Mouse (Mus musculus) CH12.LX (cell line): ENCODE results near the gene Gm49396. TPM values are rescaled to one million over a fixed set of nuclear protein-coding genes. Genes with fewer than 3 reads are reported as not detected.

Experiments used
- DNase-seq: peaks from one replicate; pipeline ENCODE4 v3.0.0-alpha.2; 2013; ENCODE audit errors: extremely low read depth
- H3K27ac ChIP-seq: 2 replicates; pipeline ENCODE4 v1.5.1; 2012; ENCODE audit warnings: low read depth, mild to moderate bottlenecking, control low read depth, moderate library complexity; ENCODE audit not compliant: insufficient read depth
- H3K27me3 ChIP-seq: replicated peaks from 2 replicates; pipeline ENCODE3; 2012; ENCODE audit warnings: inconsistent platforms
- H3K36me3 ChIP-seq, 2 experiments: replicated peaks in 1 of 2; 2 replicates each; pipeline versions ENCODE3 to v1.6.1; 2012; ENCODE audit warnings: inconsistent platforms in 1 of 2, low read length in 1 of 2, mild to moderate bottlenecking in 1 of 2, mixed read lengths in 1 of 2, moderate library complexity in 1 of 2; ENCODE audit not compliant: control insufficient read depth in 1 of 2, insufficient read depth in 1 of 2
- H3K4me1 ChIP-seq, 2 experiments: 2 replicates each; pipeline ENCODE4 v1.6.1; 2012; ENCODE audit warnings: inconsistent platforms in 1 of 2, moderate library complexity in 1 of 2; ENCODE audit not compliant: insufficient read depth in 2 of 2, control insufficient read depth in 1 of 2
- H3K4me2 ChIP-seq: 2 replicates; pipeline ENCODE4 v1.6.1; 2012; ENCODE audit warnings: low read depth, mild to moderate bottlenecking, control low read depth; ENCODE audit not compliant: poor library complexity, insufficient read depth, severe bottlenecking
- H3K4me3 ChIP-seq, 3 experiments: fragments of 150-350 bp in 1 of 3; sonication (generic) in 1 of 3; replicated peaks in 1 of 3; 2 replicates each; pipeline versions ENCODE3 to v1.5.1; 2011 to 2012; ENCODE audit warnings: low read depth in 2 of 3, low read length in 2 of 3, mild to moderate bottlenecking in 2 of 3, moderate library complexity in 2 of 3, control low read depth in 1 of 3, improper control_type of control experiment in 1 of 3, inconsistent platforms in 1 of 3, mixed read lengths in 1 of 3; ENCODE audit not compliant: poor library complexity in 1 of 3
- H3K79me2 ChIP-seq: replicated peaks from 2 replicates; pipeline ENCODE4 v1.6.1; 2012; ENCODE audit warnings: mild to moderate bottlenecking, moderate library complexity; ENCODE audit not compliant: control insufficient read depth, poor library complexity, insufficient read depth, severe bottlenecking; ENCODE audit errors: extremely low read depth
- H3K9ac ChIP-seq: 2 replicates; pipeline ENCODE4 v1.6.1; 2012; ENCODE audit warnings: low read depth, mild to moderate bottlenecking, control low read depth, moderate library complexity; ENCODE audit not compliant: insufficient read depth
- H3K9me3 ChIP-seq: replicated peaks from 2 replicates; pipeline ENCODE3; 2012; ENCODE audit warnings: low read length, inconsistent platforms, mixed read lengths
- BHLHE40 ChIP-seq: IDR thresholded peaks from 2 replicates; pipeline ENCODE4 v1.6.1; 2011; ENCODE audit warnings: mild to moderate bottlenecking, low read depth, low read length, improper control_type of control experiment
- CHD2 ChIP-seq: IDR thresholded peaks from 2 replicates; pipeline ENCODE4 v1.6.1; 2011; ENCODE audit warnings: low read length, improper control_type of control experiment
- CTCF ChIP-seq, 2 experiments: IDR thresholded peaks in 1 of 2; conservative IDR thresholded peaks in 1 of 2; 2 replicates each; pipeline ENCODE4 v1.5.1; 2011 to 2012; ENCODE audit warnings: low read depth in 2 of 2, low read length in 2 of 2, improper control_type of control experiment in 1 of 2, inconsistent platforms in 1 of 2, mild to moderate bottlenecking in 1 of 2, moderate library complexity in 1 of 2
- E2F4 ChIP-seq: IDR thresholded peaks from 2 replicates; pipeline ENCODE4 v1.6.1; 2011; ENCODE audit warnings: low read depth, low read length, improper control_type of control experiment; ENCODE audit not compliant: insufficient replicate concordance
- EP300 ChIP-seq: IDR thresholded peaks from 2 replicates; pipeline ENCODE4 v1.6.1; 2011; ENCODE audit warnings: low read length, improper control_type of control experiment
- ETS1 ChIP-seq: conservative IDR thresholded peaks from 2 replicates; pipeline ENCODE4 v1.6.1; 2012; ENCODE audit warnings: low read depth, mild to moderate bottlenecking, inconsistent platforms, low read length, improper control_type of control experiment, moderate library complexity
- HCFC1 ChIP-seq: IDR thresholded peaks from 2 replicates; pipeline ENCODE4 v1.6.1; 2012; ENCODE audit warnings: low read depth, mild to moderate bottlenecking, inconsistent platforms, low read length, improper control_type of control experiment
- JUN ChIP-seq: IDR thresholded peaks from 2 replicates; pipeline ENCODE4 v1.6.1; 2011; ENCODE audit warnings: low read depth, mild to moderate bottlenecking, low read length, improper control_type of control experiment, moderate library complexity; ENCODE audit not compliant: insufficient read depth
- KAT2A ChIP-seq: IDR thresholded peaks from 2 replicates; pipeline ENCODE4 v1.6.1; 2012; ENCODE audit warnings: low read length, improper control_type of control experiment, inconsistent platforms; ENCODE audit not compliant: insufficient replicate concordance
- MAFK ChIP-seq: IDR thresholded peaks from 2 replicates; pipeline ENCODE4 v1.6.1; 2011; ENCODE audit warnings: low read length, improper control_type of control experiment; ENCODE audit not compliant: insufficient replicate concordance
- MAX ChIP-seq: IDR thresholded peaks from 2 replicates; pipeline ENCODE4 v1.6.1; 2011; ENCODE audit warnings: low read length, improper control_type of control experiment
- MAZ ChIP-seq: IDR thresholded peaks from 2 replicates; pipeline ENCODE4 v1.6.1; 2012; ENCODE audit warnings: low read depth, mild to moderate bottlenecking, inconsistent platforms, low read length, improper control_type of control experiment, moderate library complexity
- MEF2A ChIP-seq: IDR thresholded peaks from 2 replicates; pipeline ENCODE4 v1.6.1; 2014; ENCODE audit warnings: low read depth, mild to moderate bottlenecking, inconsistent platforms, low read length, improper control_type of control experiment, borderline replicate concordance
- MXI1 ChIP-seq: IDR thresholded peaks from 2 replicates; pipeline ENCODE4 v1.6.1; 2011; ENCODE audit warnings: mild to moderate bottlenecking, low read depth, low read length, improper control_type of control experiment
- MYC ChIP-seq: IDR thresholded peaks from 2 replicates; pipeline ENCODE4 v1.6.1; 2011; ENCODE audit warnings: low read depth, mild to moderate bottlenecking, improper control_type of control experiment, low read length
- NELFE ChIP-seq: IDR thresholded peaks from 2 replicates; pipeline ENCODE4 v1.6.1; 2011; ENCODE audit warnings: low read depth, low read length, improper control_type of control experiment
- PAX5 ChIP-seq: IDR thresholded peaks from 2 replicates; pipeline ENCODE4 v1.6.1; 2012; ENCODE audit warnings: low read length, inconsistent platforms, mixed read lengths
- POLR2A ChIP-seq: IDR thresholded peaks from 2 replicates; pipeline ENCODE4 v1.6.1; 2011; ENCODE audit warnings: low read depth, mild to moderate bottlenecking, improper control_type of control experiment, low read length
- SIN3A ChIP-seq: IDR thresholded peaks from 2 replicates; pipeline ENCODE4 v1.6.1; 2012; ENCODE audit warnings: low read length, improper control_type of control experiment, inconsistent platforms
- SMC3 ChIP-seq: IDR thresholded peaks from 2 replicates; pipeline ENCODE4 v1.6.1; 2011; ENCODE audit warnings: low read depth, low read length, improper control_type of control experiment
- USF2 ChIP-seq: conservative IDR thresholded peaks from 2 replicates; pipeline ENCODE4 v1.6.1; 2011; ENCODE audit warnings: low read depth, low read length, improper control_type of control experiment
- ZMIZ1 ChIP-seq: IDR thresholded peaks from 2 replicates; pipeline ENCODE4 v1.6.1; 2012; ENCODE audit warnings: low read depth, mild to moderate bottlenecking, inconsistent platforms, low read length, improper control_type of control experiment
- dilution Hi-C: fragments of 300-500 bp; cut with MboI; formaldehyde crosslinking; loops from 2 replicates; pipeline ENCODE4 v1.14.3; 2020; ENCODE audit warnings: low sequenced_read_pairs; ENCODE audit not compliant: extremely low pct_unique_long_range_greater_than_20kb, extremely low pct_ligation_motif_present
- in situ Hi-C: fragments of 300-500 bp; cut with MboI; formaldehyde crosslinking; loops from 3 replicates; pipeline ENCODE4 v1.14.3; 2019; ENCODE audit warnings: low sequenced_read_pairs, low pct_ligation_motif_present, low pct_unique_long_range_greater_than_20kb, mixed read lengths
- polyA plus RNA-seq: library from polyadenylated mRNA; unstranded; fragments of >175 nt; gene quantifications from 2 replicates; pipeline ENCODE4 v1.2.1, GENCODE M21; 2012; ENCODE audit warnings: low read depth; ENCODE audit not compliant: insufficient read length
- total RNA-seq, 2 experiments: library from RNA; depleted of rRNA; stranded (reverse); fragments of 300-350 nt in 1 of 2; fragments of >200 nt in 1 of 2; gene quantifications; 2 replicates each; pipeline ENCODE4 v1.2.3; 2012 to 2014

Gm49396 gene
- total and polyA plus RNA-seq, 3 experiments = 1.9 to 3.3 (median 2.7) TPM

DNA sequence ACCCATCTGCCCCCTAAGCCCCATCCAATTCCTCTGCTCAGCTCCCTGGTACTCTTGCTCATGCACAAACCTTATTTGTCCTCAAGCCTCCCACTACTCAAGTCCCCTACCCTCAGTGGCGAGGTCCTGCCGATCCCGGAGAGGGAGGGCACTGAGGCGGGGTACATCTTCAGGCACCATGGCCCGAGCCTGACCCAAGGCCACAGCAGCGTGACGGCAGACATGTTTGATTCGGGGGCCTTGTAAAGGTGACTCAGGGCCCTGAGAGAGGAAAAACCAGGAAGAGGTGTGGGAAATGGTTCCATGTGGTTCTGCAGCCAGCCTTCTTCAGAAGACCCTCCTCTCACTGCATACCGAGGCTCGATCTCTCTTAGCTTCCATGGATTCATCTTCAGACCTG, 21.2 kb downstream of the Gm49396 start:
- dilution Hi-C loops = no loop called here
- no peak for DNase-seq
- Histone ChIP-seq H3K4me3 (no peak overlapping the region), H3K27me3 (no peaks in the 10 kb centered on the region), H3K36me3 (peaks cover 75 to 78% of the 10 kb centered on the region in 2 experiments), H3K9me3 (no peaks in the 10 kb centered on the region), H3K79me2 (peaks cover 27% of the 10 kb centered on the region), H3K27ac (no peak overlapping the region), H3K4me2 (no peak overlapping the region), H3K9ac (no peak overlapping the region), H3K4me1 (peaks cover 3 to 14% of the 10 kb centered on the region in 2 experiments; a peak in 3 of 4 replicates)
- TF ChIP-seq USF2 (no peak), MAFK (no peak), MAZ (no peak), CTCF (conservative IDR thresholded peaks at IDR 0.05 in 1 of 2, IDR thresholded peaks at IDR 0.05 in 1 of 2; ENCODE audit: low read depth in 2 of 2, low read length in 2 of 2) (no peak), JUN (no peak), PAX5 (no peak), EP300 (no peak), SMC3 (no peak), POLR2A (no peak), CHD2 (no peak), MXI1 (no peak)
- in situ Hi-C loops = no loop called here

DNA sequence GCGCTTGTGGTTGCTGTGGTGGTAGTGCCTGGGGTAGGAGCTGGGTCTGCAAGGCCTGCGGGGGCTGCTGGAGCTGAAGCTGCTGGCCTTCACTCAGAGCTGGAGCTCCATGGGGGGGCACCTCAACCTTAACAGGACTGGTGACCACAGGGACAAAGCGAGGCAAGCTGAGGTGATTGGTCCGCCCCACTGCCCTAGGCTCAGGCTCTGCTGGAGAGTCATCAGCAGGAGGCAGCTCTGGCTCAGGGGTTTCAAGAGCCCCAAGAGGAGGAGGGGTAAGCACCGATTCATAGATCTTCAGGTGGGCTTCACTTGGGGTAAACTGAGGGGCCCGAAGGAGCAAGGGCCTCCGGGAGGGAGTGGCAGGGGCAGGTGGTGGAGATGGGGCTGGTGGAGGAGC, 22.0 kb downstream of the Gm49396 start:
- Histone ChIP-seq H3K4me1 (peaks cover 3 to 18% of the 10 kb centered on the region in 2 experiments; a peak in 3 of 4 replicates), H3K36me3 (peaks cover 67 to 74% of the 10 kb centered on the region in 2 experiments), H3K27me3 (no peaks in the 10 kb centered on the region), H3K4me2 (no peak overlapping the region), H3K79me2 (peaks cover 31% of the 10 kb centered on the region), H3K4me3 (no peak overlapping the region), H3K9me3 (no peaks in the 10 kb centered on the region), H3K27ac (no peak overlapping the region), H3K9ac (no peak overlapping the region)
- no peak for DNase-seq
- no peak for TF ChIP-seq NELFE
- no peak for TF ChIP-seq E2F4
- no peak for TF ChIP-seq MEF2A
- no peak for TF ChIP-seq BHLHE40
- TF ChIP-seq MAFK = no peak
- no peak for TF ChIP-seq ETS1
- TF ChIP-seq SMC3 = no peak
- TF ChIP-seq MYC = no peak
- no peak for TF ChIP-seq SIN3A
- TF ChIP-seq POLR2A = no peak
- no peak for TF ChIP-seq HCFC1
- TF ChIP-seq CHD2 = no peak
- no peak for TF ChIP-seq KAT2A
- TF ChIP-seq ZMIZ1 = no peak
- no peak for TF ChIP-seq MAX
- dilution Hi-C loops = no loop called here
- in situ Hi-C loops = no loop called here
